Mouse (Mus musculus) thymus, adult 2 months (tissue): ENCODE measurements around the gene Cenpo.

Experiments used
- CTCF ChIP-seq: fragments of 200-500 bp; IDR thresholded peaks from 2 replicates; pipeline ENCODE4 v1.5.1; 2012; ENCODE audit warnings: mild to moderate bottlenecking, control low read depth, low read length, moderate library complexity, borderline replicate concordance; ENCODE audit not compliant: control insufficient read depth, poor library complexity, insufficient read depth; ENCODE audit errors: extremely low read depth
- POLR2A ChIP-seq: fragments of 200-500 bp; IDR thresholded peaks from 2 replicates; pipeline ENCODE4 v1.6.1; 2012; ENCODE audit warnings: mild to moderate bottlenecking, low read length, control low read depth, moderate library complexity; ENCODE audit not compliant: control insufficient read depth, poor library complexity, insufficient read depth; ENCODE audit errors: extremely low read depth

DNA sequence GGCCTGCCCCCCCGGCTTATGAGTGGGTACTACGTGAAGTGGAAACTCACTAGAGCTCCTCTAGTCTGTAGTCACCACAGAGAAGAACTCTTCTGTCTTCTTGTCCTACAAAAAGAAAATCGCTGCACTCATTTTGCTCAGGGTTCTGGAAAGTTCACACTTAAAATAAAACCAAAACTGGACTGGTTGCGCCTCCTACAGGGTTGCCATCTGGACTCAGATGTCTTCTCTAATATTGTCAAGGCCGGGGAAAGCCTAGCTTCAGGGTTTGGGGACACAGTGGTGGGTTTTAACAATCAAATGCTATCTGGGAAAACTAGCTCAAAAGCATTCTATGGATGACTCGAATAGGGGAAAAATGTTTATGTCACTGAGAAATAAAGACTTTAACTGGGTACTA lies 15.7 kb upstream of the Cenpo start:
- TF ChIP-seq CTCF: no peak
- TF ChIP-seq POLR2A: no peak
